Comparison of ENCODE assay signal across 8 mouse cellular contexts in genomic region chr8:108699454-108700345, GRCm38 (mm10).
DNase-seq lines count a peak whose midpoint lies in the region; ATAC-seq lines count a peak whose summit lies in the region.
"Had no signal": no experiment of that assay in that cellular context is flagged by ENCODE, and none has a peak within 500 bp of the region (broad histone marks: within the 10 kb centered on the region; RNA-seq: fewer than 3 reads in every experiment).

No protein-coding gene starts in this region.

- peak overlapping the region; percentile 30 for H3K4me3 ChIP-seq in lung, embryonic 16.5 days (ENCODE audit: low read length)
- H3K4me3 ChIP-seq in forebrain, embryonic 10.5 days = peak overlapping the region; percentile 45
- H3K4me3 ChIP-seq in limb, embryonic 11.5 days (ENCODE audit: low read depth, low read length) = 0 out of 2 replicates have a peak overlapping the region, but pooled peaks have one; percentile 7
- H3K4me3 ChIP-seq in stomach, embryonic 16.5 days (replicated peaks; ENCODE audit: low read length) = peak overlapping the region; percentile 19

- no peaks in the 10 kb centered on the region for H3K36me3 ChIP-seq in lung, embryonic 16.5 days (ENCODE audit: control insufficient read depth, insufficient read depth, low read length)
- H3K36me3 ChIP-seq in forebrain, embryonic 10.5 days (replicated peaks) = no peaks in the 10 kb centered on the region
- no peaks in the 10 kb centered on the region for H3K36me3 ChIP-seq in limb, embryonic 11.5 days (ENCODE audit: control insufficient read depth, insufficient read depth, low read length)
- no peaks in the 10 kb centered on the region for H3K36me3 ChIP-seq in stomach, embryonic 16.5 days (ENCODE audit: control insufficient read depth, insufficient read depth, low read length)

- H3K9ac ChIP-seq in lung, embryonic 16.5 days (ENCODE audit: low read length) = 0 out of 2 replicates have a peak overlapping the region, but pooled peaks have one; percentile 36
- peak overlapping the region; percentile 55 for H3K9ac ChIP-seq in limb, embryonic 11.5 days (ENCODE audit: low read length)
- peak overlapping the region; percentile 24 for H3K9ac ChIP-seq in stomach, embryonic 16.5 days (ENCODE audit: low read length)
- H3K9ac ChIP-seq: liver, embryonic 14.5 days had no signal

- peaks cover 42% of the 10 kb centered on the region for H3K4me1 ChIP-seq in lung, embryonic 16.5 days (replicated peaks; ENCODE audit: control insufficient read depth, insufficient read depth, low read length)
- H3K4me1 ChIP-seq in forebrain, embryonic 10.5 days = peaks cover 84% of the 10 kb centered on the region
- H3K4me1 ChIP-seq in limb, embryonic 11.5 days (ENCODE audit: control insufficient read depth, insufficient read depth, low read length) = peaks cover 46% of the 10 kb centered on the region
- H3K4me1 ChIP-seq in stomach, embryonic 16.5 days (ENCODE audit: control insufficient read depth, insufficient read depth, low read length) = peaks cover 29% of the 10 kb centered on the region

- peak overlapping the region; percentile 49 for H3K4me2 ChIP-seq in lung, embryonic 16.5 days (ENCODE audit: low read depth, low read length)
- H3K4me2 ChIP-seq in limb, embryonic 11.5 days (ENCODE audit: low read depth, severe bottlenecking) = peak overlapping the region; percentile 56
- peak overlapping the region; percentile 45 for H3K4me2 ChIP-seq in stomach, embryonic 16.5 days (ENCODE audit: low read depth, low read length)

- H3K9me3 ChIP-seq in lung, embryonic 16.5 days (ENCODE audit: control insufficient read depth, low read length) = no peaks in the 10 kb centered on the region
- no peaks in the 10 kb centered on the region for H3K9me3 ChIP-seq in forebrain, embryonic 10.5 days
- no peaks in the 10 kb centered on the region for H3K9me3 ChIP-seq in limb, embryonic 11.5 days (ENCODE audit: control insufficient read depth, low read length)
- H3K9me3 ChIP-seq in stomach, embryonic 16.5 days (replicated peaks; ENCODE audit: control insufficient read depth, low read length) = no peaks in the 10 kb centered on the region

- ATAC-seq in lung, embryonic 16.5 days (ENCODE audit: low read depth) = no peak
- peak; percentile 9; the same call in 1 of the 2 replicates for ATAC-seq in limb, embryonic 11.5 days (ENCODE audit: insufficient number of reproducible peaks, low FRiP score, low TSS enrichment, low read depth)
- no peak for ATAC-seq in stomach, embryonic 16.5 days (ENCODE audit: insufficient read depth, low FRiP score)

- H3K27ac ChIP-seq in lung, embryonic 16.5 days (ENCODE audit: low read length) = no peak overlapping the region
- peak overlapping the region; percentile 74 for H3K27ac ChIP-seq in forebrain, embryonic 10.5 days
- 0 out of 2 replicates have a peak overlapping the region, but pooled peaks have one; percentile 5 for H3K27ac ChIP-seq in limb, embryonic 11.5 days (replicated peaks; ENCODE audit: low read depth, low read length)
- no peak overlapping the region for H3K27ac ChIP-seq in stomach, embryonic 16.5 days (ENCODE audit: low read length)
- H3K27ac ChIP-seq: liver, embryonic 14.5 days had no signal

- 12% methylated on average over 23 of the region's 23 CpGs for WGBS in lung, embryonic 16.5 days
- under 1% methylated on average over 23 of the region's 23 CpGs for WGBS in forebrain, embryonic 10.5 days
- under 1% methylated on average over 23 of the region's 23 CpGs for WGBS in limb, embryonic 11.5 days
- WGBS in stomach, embryonic 16.5 days = 14% methylated on average over 23 of the region's 23 CpGs

- no peak for DNase-seq in lung, postnatal 4 days
- no peak for DNase-seq in forebrain, embryonic 10.5 days (ENCODE audit: extremely low spot score, low spot score)
- peak; percentile 70 for DNase-seq in limb, embryonic 11.5 days (ENCODE audit: low spot score)
- DNase-seq in cerebellum, postnatal 4 days (ENCODE audit: low spot score in 2 of 2) = no peak
- DNase-seq in kidney, adult 9 months = no peak

- H3K27me3 ChIP-seq in lung, embryonic 16.5 days (ENCODE audit: control insufficient read depth, insufficient read depth, low read depth, low read length) = peaks cover 40% of the 10 kb centered on the region
- peaks cover 76% of the 10 kb centered on the region for H3K27me3 ChIP-seq in forebrain, embryonic 10.5 days (ENCODE audit: poor library complexity, severe bottlenecking)
- H3K27me3 ChIP-seq in limb, embryonic 11.5 days (ENCODE audit: control insufficient read depth, insufficient read depth, low read length) = peaks cover 25% of the 10 kb centered on the region
- peaks cover 25% of the 10 kb centered on the region for H3K27me3 ChIP-seq in stomach, embryonic 16.5 days (ENCODE audit: control insufficient read depth, insufficient read depth, low read length)

Comparison
In these comparisons a context has a peak if more than half of its experiments do, and no peak if none do; other contexts are left out.
1. H3K27ac ChIP-seq: peak in forebrain, embryonic 10.5 days (single experiment) and limb, embryonic 11.5 days (single experiment); none in lung, embryonic 16.5 days (single experiment) and stomach, embryonic 16.5 days (single experiment).
2. Peak in every context shown above with its lines, with median percentiles within 50 percentile points of each other: H3K4me2 ChIP-seq, H3K4me3 ChIP-seq and H3K9ac ChIP-seq.